Mouse (Mus musculus): ENCODE results near the gene Gm49320. TPM values are rescaled to one million over a fixed set of nuclear protein-coding genes. Genes with fewer than 3 reads are reported as not detected.

Gm49320 gene
- 0.58 TPM in 1 of 2 replicates, not detected in the other for polyA plus RNA-seq (2016; fragmentation: Nextera tagmentation; extraction: Ambion mirVana)

GRCm38 (mm10) chr8:4238434-4239192, at the start of gene Gm49320, which contains the start of gene Map2k7:
Gene Gm49320 (plus strand): TSS chr8:4238865.
Gene Map2k7 (plus strand): TSS chr8:4238740.
- 0% methylated on average over 69 of the region's 71 CpGs for WGBS
- peak; percentile 95 for ATAC-seq (ENCODE audit: insufficient number of reproducible peaks, low FRiP score)

GRCm38 (mm10) chr8:4189031-4189722, 49.5 kb upstream of the Gm49320 start:
- peaks cover 36% of the 10 kb centered on the region for H3K36me3 ChIP-seq
- WGBS: 23% methylated on average over 3 of the region's 3 CpGs
- ATAC-seq (ENCODE audit: insufficient number of reproducible peaks, low FRiP score): peak; percentile 41; the same call in 1 of the 2 replicates

More at GRCm38 (mm10) chr8:4238434-4239192, at the start of gene Gm49320, which contains the start of gene Map2k7:
- H3K27ac ChIP-seq (ENCODE audit: poor library complexity, severe bottlenecking): peak within 1 kb of the TSS; percentile 89
- peaks cover 23% of the 10 kb centered on the region for H3K4me1 ChIP-seq (replicated peaks)
- peak within 1 kb of the TSS; percentile 76 for H3K4me2 ChIP-seq
- no peaks in the 10 kb centered on the region for H3K9me3 ChIP-seq (replicated peaks)
- peak within 1 kb of the TSS; percentile 65 for H3K4me3 ChIP-seq
- H3K36me3 ChIP-seq: peaks cover 28% of the 10 kb centered on the region
- H3K9ac ChIP-seq: peak within 1 kb of the TSS; percentile 81
- peaks cover 15% of the 10 kb centered on the region for H3K27me3 ChIP-seq (replicated peaks)

GRCm38 (mm10) chr8:4192305-4192704, 46.4 kb upstream of the Gm49320 start:
- no peaks in the 10 kb centered on the region for H3K27me3 ChIP-seq (replicated peaks)
- H3K9ac ChIP-seq: no peak overlapping the region
- no peak overlapping the region for H3K4me3 ChIP-seq
- H3K4me2 ChIP-seq: no peak overlapping the region
- no peak for ATAC-seq (ENCODE audit: insufficient number of reproducible peaks, low FRiP score)
- H3K27ac ChIP-seq (ENCODE audit: poor library complexity, severe bottlenecking): no peak overlapping the region
- peaks cover 4% of the 10 kb centered on the region; the same call in 1 of the 2 replicates for H3K4me1 ChIP-seq (replicated peaks)
- peaks cover 10% of the 10 kb centered on the region for H3K36me3 ChIP-seq
- 67% methylated on average over 5 of the region's 5 CpGs for WGBS
- H3K9me3 ChIP-seq (replicated peaks): no peaks in the 10 kb centered on the region

More at GRCm38 (mm10) chr8:4189031-4189722, 49.5 kb upstream of the Gm49320 start:
- no peak overlapping the region for H3K27ac ChIP-seq (ENCODE audit: poor library complexity, severe bottlenecking)
- H3K9ac ChIP-seq: 0 out of 2 replicates have a peak overlapping the region, but pooled peaks have one; percentile 23
- H3K4me1 ChIP-seq (replicated peaks): peaks cover 4% of the 10 kb centered on the region; the same call in 1 of the 2 replicates
- H3K4me2 ChIP-seq: no peak overlapping the region
- H3K27me3 ChIP-seq (replicated peaks): no peaks in the 10 kb centered on the region
- H3K9me3 ChIP-seq (replicated peaks): no peaks in the 10 kb centered on the region
- H3K4me3 ChIP-seq: no peak overlapping the region

DNA sequence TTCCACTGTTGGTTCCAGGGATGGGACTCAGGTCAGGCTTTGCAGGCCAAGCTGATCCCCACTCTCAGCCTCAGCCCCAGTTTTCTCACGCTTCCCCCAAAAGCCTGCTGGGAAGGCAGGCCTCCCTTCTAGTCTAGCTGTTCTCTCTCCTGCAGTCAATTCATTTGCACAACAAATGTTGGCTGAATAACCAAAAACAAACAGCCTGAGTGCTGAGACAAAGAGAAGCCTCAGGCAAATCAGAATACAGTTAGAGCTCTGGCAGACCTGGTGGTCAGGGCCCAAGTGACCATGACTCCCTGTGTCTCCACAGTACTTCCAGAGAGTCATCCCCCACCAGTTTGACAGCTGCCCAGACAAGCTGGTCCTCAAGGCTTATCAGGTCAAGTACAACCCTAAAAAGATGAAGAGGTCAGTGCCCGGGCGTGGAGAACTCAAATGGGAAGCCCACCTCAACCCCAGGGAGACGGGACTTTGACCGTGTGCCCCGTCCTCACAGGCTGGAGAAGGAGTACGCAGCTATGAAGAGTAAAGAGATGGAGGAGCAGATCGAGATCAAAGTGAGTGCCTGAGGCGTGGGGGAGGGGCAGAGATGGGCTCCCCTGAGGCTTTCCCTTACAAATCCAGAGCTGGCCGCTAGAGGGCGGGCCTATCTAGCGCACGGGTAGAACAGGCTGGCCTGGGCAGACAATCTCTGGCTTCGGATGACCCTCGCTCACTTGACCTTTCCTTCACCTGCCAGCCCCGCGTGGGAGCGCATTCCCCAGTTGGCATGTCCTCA, 45.7 kb upstream of the Gm49320 start:
- Histone ChIP-seq H3K9me3 (replicated peaks) (no peaks in the 10 kb centered on the region), H3K27ac (ENCODE audit: poor library complexity, severe bottlenecking) (no peak overlapping the region), H3K36me3 (peaks cover 4% of the 10 kb centered on the region; the same call in 1 of the 2 replicates), H3K4me3 (no peak overlapping the region), H3K9ac (no peak overlapping the region), H3K27me3 (replicated peaks) (no peaks in the 10 kb centered on the region), H3K4me1 (replicated peaks) (peaks cover 4% of the 10 kb centered on the region; the same call in 1 of the 2 replicates), H3K4me2 (peak overlapping the region; percentile 34; the same call in 1 of the 2 replicates)
- peak; percentile 77 for ATAC-seq (ENCODE audit: insufficient number of reproducible peaks, low FRiP score)
- 8% methylated on average over 18 of the region's 18 CpGs for WGBS

- no peaks in the 10 kb centered on the region for H3K9me3 ChIP-seq (replicated peaks)
- H3K27me3 ChIP-seq (replicated peaks): no peaks in the 10 kb centered on the region
- H3K27ac ChIP-seq (ENCODE audit: poor library complexity, severe bottlenecking): no peak overlapping the region
- H3K4me1 ChIP-seq (replicated peaks): peaks cover 4% of the 10 kb centered on the region; the same call in 1 of the 2 replicates
- no peaks in the 10 kb centered on the region for H3K36me3 ChIP-seq
- H3K9ac ChIP-seq: no peak overlapping the region
- no peak overlapping the region for H3K4me3 ChIP-seq
- WGBS: 56% methylated on average over 7 of the region's 7 CpGs
- H3K4me2 ChIP-seq: peak overlapping the region; percentile 34; the same call in 1 of the 2 replicates
- no peak for ATAC-seq (ENCODE audit: insufficient number of reproducible peaks, low FRiP score)
Measured at GRCm38 (mm10) chr8:4193588-4193894, 45.1 kb upstream of the Gm49320 start.

GRCm38 (mm10) chr8:4201321-4201720, 37.3 kb upstream of the Gm49320 start:
- Histone ChIP-seq H3K4me3 (no peak overlapping the region), H3K36me3 (no peaks in the 10 kb centered on the region), H3K27me3 (replicated peaks) (peaks cover 38% of the 10 kb centered on the region), H3K9me3 (replicated peaks) (no peaks in the 10 kb centered on the region), H3K4me2 (no peak overlapping the region), H3K9ac (no peak overlapping the region), H3K27ac (ENCODE audit: poor library complexity, severe bottlenecking) (no peak overlapping the region), H3K4me1 (replicated peaks) (peaks cover 11% of the 10 kb centered on the region)
- no peak for ATAC-seq (ENCODE audit: insufficient number of reproducible peaks, low FRiP score)
- 51% methylated on average over 2 of the region's 2 CpGs for WGBS

DNA sequence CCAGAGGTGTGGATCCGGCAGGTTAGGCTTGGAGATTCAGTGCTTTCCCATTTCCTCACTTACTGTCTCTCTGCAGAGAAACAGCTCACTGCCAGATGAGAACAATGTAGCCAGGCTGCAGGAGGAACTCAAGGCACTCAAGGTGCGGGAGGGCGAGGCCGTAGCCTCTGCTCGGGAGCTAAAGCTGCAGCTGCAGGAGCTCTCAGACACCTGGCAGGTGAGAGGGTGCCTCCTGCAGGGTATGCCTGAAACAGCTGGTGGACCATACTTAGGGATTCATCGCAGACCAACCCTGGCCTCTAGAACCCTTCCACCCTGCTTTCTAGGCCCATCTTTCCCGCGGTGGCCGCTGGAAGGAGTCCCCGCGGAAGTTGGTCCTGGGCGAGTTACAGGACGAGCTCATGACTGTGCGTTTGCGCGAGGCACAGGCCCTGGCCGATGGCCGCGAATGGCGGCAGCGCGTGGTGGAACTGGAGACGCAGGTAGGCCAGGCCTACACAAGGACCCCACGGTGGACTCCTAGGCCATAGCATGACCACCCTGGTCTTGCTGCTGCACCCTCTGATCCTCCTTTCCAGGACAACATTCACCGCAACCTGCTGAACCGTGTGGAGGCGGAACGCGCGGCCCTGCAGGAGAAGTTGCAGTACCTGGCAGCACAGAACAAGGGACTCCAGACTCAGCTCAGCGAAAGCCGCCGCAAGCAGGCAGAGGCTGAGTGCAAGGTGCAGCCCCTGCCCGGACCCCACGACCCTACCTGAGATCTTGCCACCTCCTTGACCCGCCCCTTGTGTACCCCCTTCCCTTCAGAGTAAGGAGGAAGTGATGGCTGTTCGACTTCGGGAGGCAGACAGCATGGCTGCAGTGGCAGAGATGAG, 33.2 kb upstream of the Gm49320 start:
- peaks cover 18% of the 10 kb centered on the region for H3K4me1 ChIP-seq (replicated peaks)
- H3K36me3 ChIP-seq: no peaks in the 10 kb centered on the region
- H3K4me2 ChIP-seq: peak overlapping the region; percentile 61
- no peak overlapping the region for H3K27ac ChIP-seq (ENCODE audit: poor library complexity, severe bottlenecking)
- H3K4me3 ChIP-seq: peak overlapping the region; percentile 29
- peaks cover 5% of the 10 kb centered on the region; the same call in 1 of the 2 replicates for H3K9me3 ChIP-seq (replicated peaks)
- 10% methylated on average over 38 of the region's 38 CpGs for WGBS
- peaks cover 65% of the 10 kb centered on the region for H3K27me3 ChIP-seq (replicated peaks)
- ATAC-seq (ENCODE audit: insufficient number of reproducible peaks, low FRiP score): no peak
- H3K9ac ChIP-seq: 0 out of 2 replicates have a peak overlapping the region, but pooled peaks have one; percentile 23

- Histone ChIP-seq H3K4me1 (replicated peaks) (peaks cover 18% of the 10 kb centered on the region), H3K27ac (ENCODE audit: poor library complexity, severe bottlenecking) (no peak overlapping the region), H3K9ac (peak overlapping the region; percentile 23), H3K36me3 (no peaks in the 10 kb centered on the region), H3K27me3 (replicated peaks) (peaks cover 73% of the 10 kb centered on the region), H3K4me3 (peak overlapping the region; percentile 29), H3K4me2 (peak overlapping the region; percentile 61), H3K9me3 (replicated peaks) (peaks cover 5% of the 10 kb centered on the region; the same call in 1 of the 2 replicates)
- 9% methylated on average over 44 of the region's 44 CpGs for WGBS
- 0 out of 2 replicates have a peak, but pooled peaks have one; percentile 20 for ATAC-seq (ENCODE audit: insufficient number of reproducible peaks, low FRiP score)
Measured at GRCm38 (mm10) chr8:4206182-4207015, 32.3 kb upstream of the Gm49320 start.

DNA sequence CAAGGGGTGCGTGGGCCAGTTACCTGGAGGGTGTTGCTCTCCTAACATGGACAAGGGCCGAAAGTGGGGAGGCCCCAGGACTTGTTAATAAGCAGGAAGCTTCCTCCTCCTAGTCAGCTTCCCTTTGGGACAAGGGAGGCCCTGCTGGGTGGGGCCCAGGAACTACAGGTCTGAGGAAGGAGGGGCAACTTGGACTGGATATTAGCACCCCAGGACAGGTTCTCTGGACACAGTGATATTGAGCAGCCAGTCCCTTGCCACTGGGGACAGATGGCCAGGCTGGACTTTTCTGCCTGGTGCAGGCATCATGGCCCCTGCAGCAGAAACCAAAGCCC, 31.7 kb upstream of the Gm49320 start:
- Histone ChIP-seq H3K4me2 (peak overlapping the region; percentile 61), H3K4me1 (replicated peaks) (peaks cover 18% of the 10 kb centered on the region), H3K9me3 (replicated peaks) (peaks cover 5% of the 10 kb centered on the region; the same call in 1 of the 2 replicates), H3K27me3 (replicated peaks) (peaks cover 79% of the 10 kb centered on the region), H3K4me3 (no peak overlapping the region), H3K9ac (0 out of 2 replicates have a peak overlapping the region, but pooled peaks have one; percentile 23), H3K36me3 (no peaks in the 10 kb centered on the region), H3K27ac (ENCODE audit: poor library complexity, severe bottlenecking) (no peak overlapping the region)
- 49% methylated on average over 2 of the region's 2 CpGs for WGBS
- 0 out of 2 replicates have a peak, but pooled peaks have one; percentile 7 for ATAC-seq (ENCODE audit: insufficient number of reproducible peaks, low FRiP score)
